Mouse (Mus musculus) embryonic facial prominence, embryonic 11.5 days (tissue): ENCODE measurements around the gene Drd1. TPM values are rescaled to one million over a fixed set of nuclear protein-coding genes. Genes with fewer than 3 reads are reported as not detected.

ENCODE experiments used
- ATAC-seq: fragments of 200-750 bp; cut with Nextera tagmentation; replicated peaks from 2 replicates; pipeline ENCODE4 v1.8.0; 2017; ENCODE audit warnings: low read depth; ENCODE audit not compliant: insufficient number of reproducible peaks, low FRiP score, low TSS enrichment
- DNase-seq: peaks from one replicate; pipeline ENCODE4 v3.0.0-alpha.2; 2015; ENCODE audit warnings: low spot score
- H3K27ac ChIP-seq: fragments of 300-500 bp; sonication (generic); replicated peaks from 2 replicates; pipeline ENCODE4 v1.5.1; 2014; ENCODE audit warnings: mild to moderate bottlenecking, low read depth, low read length, control low read depth
- H3K27me3 ChIP-seq: fragments of 300-500 bp; sonication (generic); 2 replicates; pipeline ENCODE4 v1.6.1; 2014; ENCODE audit warnings: mild to moderate bottlenecking, low read length, moderate library complexity, mixed read lengths; ENCODE audit not compliant: control insufficient read depth, insufficient read depth
- H3K36me3 ChIP-seq: fragments of 300-500 bp; sonication (generic); replicated peaks from 2 replicates; pipeline ENCODE4 v1.6.1; 2014; ENCODE audit warnings: low read depth, mild to moderate bottlenecking, low read length, moderate library complexity, mixed read lengths; ENCODE audit not compliant: control insufficient read depth, insufficient read depth
- H3K4me1 ChIP-seq: fragments of 300-500 bp; sonication (generic); 2 replicates; pipeline ENCODE4 v1.6.1; 2014; ENCODE audit warnings: low read length, mixed read lengths; ENCODE audit not compliant: control insufficient read depth, insufficient read depth
- H3K4me2 ChIP-seq: fragments of 300-500 bp; sonication (generic); 2 replicates; pipeline ENCODE4 v1.6.1; 2014; ENCODE audit warnings: low read depth, mild to moderate bottlenecking, control low read depth, low read length, moderate library complexity
- H3K4me3 ChIP-seq: fragments of 300-500 bp; sonication (generic); 2 replicates; pipeline ENCODE4 v1.5.1; 2014; ENCODE audit warnings: low read depth, low read length, control low read depth
- H3K9ac ChIP-seq: fragments of 300-500 bp; sonication (generic); replicated peaks from 2 replicates; pipeline ENCODE4 v1.6.1; 2014; ENCODE audit warnings: mild to moderate bottlenecking, control low read depth, low read length
- H3K9me3 ChIP-seq: fragments of 300-500 bp; sonication (generic); replicated peaks from 2 replicates; pipeline ENCODE4 v1.6.1; 2016; ENCODE audit warnings: mild to moderate bottlenecking, low read length, inconsistent platforms, mixed read lengths; ENCODE audit not compliant: control insufficient read depth
- WGBS: fragments of 180-500 bp; shearing (Covaris S2); extraction: QIAGEN DNeasy Blood & Tissue Kit; methylation state at CpG from one replicate; pipeline ENCODE4 v1.1.7; 2014; 5-methylcytosine and 5-hydroxymethylcytosine counted together
- polyA plus RNA-seq: library from polyadenylated mRNA; unstranded; fragments of >200 nt; fragmentation: Nextera tagmentation; extraction: Ambion mirVana; gene quantifications from 2 replicates; pipeline ENCODE4 v1.2.1, GENCODE M21; 2014

The Drd1 gene
- polyA plus RNA-seq, 1 experiment from 2014 or later: 0.39 TPM

DNA sequence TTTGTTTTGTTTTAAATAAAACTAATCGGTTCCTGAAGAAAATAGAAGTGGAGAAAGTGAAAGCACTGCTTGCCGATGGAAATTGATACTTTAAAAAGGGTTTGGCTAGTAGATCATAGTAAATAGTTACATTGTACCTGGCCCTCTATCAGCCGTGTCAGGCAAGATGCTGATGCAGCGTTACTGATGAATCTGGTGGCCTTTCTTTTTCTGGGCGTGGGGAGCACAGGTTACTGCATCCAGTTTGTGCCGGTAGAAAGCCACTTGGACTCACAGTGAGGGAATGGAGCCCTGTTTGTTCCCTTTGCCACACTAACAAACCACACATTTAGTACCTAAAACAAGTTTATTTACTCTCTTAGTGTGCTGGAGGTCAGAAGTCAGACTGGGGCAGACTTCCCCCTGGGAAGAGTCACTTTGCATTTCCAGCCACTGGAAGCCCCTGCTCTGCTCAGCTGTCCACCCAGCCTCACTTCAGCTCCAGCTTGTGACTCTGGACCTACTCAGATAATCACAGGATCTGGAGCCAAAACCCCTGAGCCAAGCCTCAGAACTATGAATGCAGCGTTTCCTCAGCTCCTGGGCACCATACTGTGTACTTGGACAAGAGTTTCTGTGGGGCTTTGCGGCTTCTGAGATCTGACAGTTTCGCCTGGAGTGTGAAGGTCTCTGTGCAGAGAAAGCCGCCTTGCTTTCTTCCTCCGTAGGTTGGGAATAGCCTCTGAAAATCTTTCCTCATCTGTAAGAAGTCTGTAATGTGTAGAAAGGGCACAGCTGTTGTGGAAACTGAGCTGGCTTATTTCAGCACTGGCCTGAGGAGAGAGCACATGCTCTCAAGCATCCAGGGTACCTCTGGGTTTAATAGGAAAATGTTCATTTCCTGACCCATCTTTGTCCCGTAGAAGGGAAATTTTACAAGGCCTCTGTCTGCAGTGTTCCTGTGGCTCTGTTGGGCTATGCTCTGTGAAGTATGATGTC lies 24.6 kb upstream of the Drd1 start:
- Histone ChIP-seq H3K4me3 (no peak overlapping the region), H3K9me3 (no peaks in the 10 kb centered on the region), H3K9ac (no peak overlapping the region), H3K4me1 (no peaks in the 10 kb centered on the region), H3K27me3 (no peaks in the 10 kb centered on the region), H3K27ac (no peak overlapping the region), H3K36me3 (no peaks in the 10 kb centered on the region), H3K4me2 (no peak overlapping the region)
- ATAC-seq (no peak), DNase-seq (peak; percentile 21)
- 78% methylated on average over 12 of the region's 12 CpGs for WGBS

GRCm38 (mm10) chr13:54077470-54078174 lies 22.1 kb upstream of the Drd1 start:
- 82% methylated on average over 11 of the region's 11 CpGs for WGBS
- DNase-seq: no peak
- no peak overlapping the region for H3K4me2 ChIP-seq
- H3K27ac ChIP-seq: no peak overlapping the region
- no peak overlapping the region for H3K4me3 ChIP-seq
- H3K9ac ChIP-seq: no peak overlapping the region
- no peaks in the 10 kb centered on the region for H3K36me3 ChIP-seq
- no peaks in the 10 kb centered on the region for H3K4me1 ChIP-seq
- no peak for ATAC-seq
- no peaks in the 10 kb centered on the region for H3K27me3 ChIP-seq
- no peaks in the 10 kb centered on the region for H3K9me3 ChIP-seq

- ATAC-seq: no peak
These were observed 21.4 kb upstream of the Drd1 start for GRCm38 (mm10) chr13:54076762-54077460.

DNA sequence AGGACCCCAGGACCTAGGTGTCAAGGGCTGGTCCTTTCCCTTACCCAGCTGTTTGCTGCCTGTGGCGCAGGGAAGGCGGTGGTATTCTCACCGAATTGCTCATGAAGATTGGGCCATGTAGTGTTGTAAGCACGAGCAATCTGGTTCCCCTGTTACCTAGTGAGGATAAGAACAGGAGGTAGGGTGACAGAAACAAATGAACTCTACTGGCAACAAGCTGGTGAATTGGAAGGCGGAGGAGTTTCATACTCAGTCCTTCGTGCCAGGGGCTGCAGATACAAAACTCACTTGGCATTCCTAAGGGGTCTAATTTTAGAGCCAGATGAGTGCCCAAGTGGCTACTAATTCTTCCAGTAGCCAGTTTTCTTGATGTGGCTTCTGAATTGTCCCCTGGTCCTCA lies 20.5 kb upstream of the Drd1 start:
- H3K4me3 ChIP-seq: no peak overlapping the region
- no peak for ATAC-seq

More at GRCm38 (mm10) chr13:54076762-54077460, 21.4 kb upstream of the Drd1 start:
- no peak for DNase-seq
- Histone ChIP-seq H3K4me3 (no peak overlapping the region), H3K27ac (no peak overlapping the region), H3K9me3 (no peaks in the 10 kb centered on the region), H3K27me3 (no peaks in the 10 kb centered on the region), H3K4me2 (no peak overlapping the region), H3K9ac (no peak overlapping the region), H3K36me3 (no peaks in the 10 kb centered on the region), H3K4me1 (no peaks in the 10 kb centered on the region)
- whole genome bisulfite sequencing: 90% methylated on average over 11 of the region's 11 CpGs

DNA sequence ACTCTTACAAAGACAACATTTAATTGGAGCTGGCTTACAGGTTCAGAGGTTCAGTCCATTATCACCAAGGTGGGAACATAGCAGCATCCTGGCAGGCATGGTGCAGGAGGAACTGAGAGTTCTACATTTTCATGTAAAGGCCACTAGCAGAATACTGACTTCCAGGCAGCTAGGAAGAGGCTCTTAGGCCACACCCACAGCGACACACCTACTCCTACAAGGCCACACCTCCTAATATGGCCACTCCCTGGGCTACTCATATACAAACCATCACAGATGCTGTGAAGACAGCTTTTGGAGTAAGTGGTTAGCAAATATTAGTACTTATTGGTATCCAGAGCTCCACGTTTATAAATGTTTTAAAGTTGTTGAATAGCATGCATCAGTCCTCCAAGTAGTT lies 19.9 kb upstream of the Drd1 start:
- 92% methylated on average over 2 of the region's 2 CpGs for WGBS
- Histone ChIP-seq H3K27me3 (no peaks in the 10 kb centered on the region), H3K36me3 (no peaks in the 10 kb centered on the region), H3K27ac (no peak overlapping the region), H3K4me2 (no peak overlapping the region), H3K9me3 (no peaks in the 10 kb centered on the region), H3K9ac (no peak overlapping the region), H3K4me1 (no peaks in the 10 kb centered on the region), H3K4me3 (no peak overlapping the region)
- ATAC-seq (no peak), DNase-seq (no peak)

More for the DNA sequence above, 20.5 kb upstream of the Drd1 start:
- no peak for DNase-seq
- Histone ChIP-seq H3K36me3 (no peaks in the 10 kb centered on the region), H3K27ac (no peak overlapping the region), H3K9me3 (no peaks in the 10 kb centered on the region), H3K9ac (no peak overlapping the region), H3K27me3 (no peaks in the 10 kb centered on the region), H3K4me1 (no peaks in the 10 kb centered on the region), H3K4me2 (no peak overlapping the region)
- 90% methylated on average over 6 of the region's 6 CpGs for WGBS

- Histone ChIP-seq H3K9ac (no peak overlapping the region), H3K4me3 (no peak overlapping the region), H3K36me3 (no peaks in the 10 kb centered on the region), H3K4me1 (no peaks in the 10 kb centered on the region), H3K27ac (no peak overlapping the region), H3K9me3 (no peaks in the 10 kb centered on the region), H3K27me3 (no peaks in the 10 kb centered on the region), H3K4me2 (no peak overlapping the region)
- ATAC-seq (no peak), DNase-seq (no peak)
- WGBS: 81% methylated on average over 2 of the region's 2 CpGs
These were observed 18.0 kb upstream of the Drd1 start for GRCm38 (mm10) chr13:54073491-54073890.

GRCm38 (mm10) chr13:54073066-54073465 lies 17.6 kb upstream of the Drd1 start:
- peak overlapping the region; percentile 28; the same call in 1 of the 2 replicates for H3K9ac ChIP-seq
- no peaks in the 10 kb centered on the region for H3K27me3 ChIP-seq
- 71% methylated on average over 1 of the region's 1 CpGs for WGBS
- no peak overlapping the region for H3K27ac ChIP-seq
- DNase-seq: no peak
- no peak overlapping the region for H3K4me2 ChIP-seq
- H3K4me3 ChIP-seq: peak overlapping the region; percentile 75; the same call in 1 of the 2 replicates
- no peaks in the 10 kb centered on the region for H3K9me3 ChIP-seq
- ATAC-seq: no peak
- no peaks in the 10 kb centered on the region for H3K4me1 ChIP-seq
- no peaks in the 10 kb centered on the region for H3K36me3 ChIP-seq
